Mouse (Mus musculus) heart, embryonic 13.5 days (tissue): ENCODE results near the gene Olfr1192-ps1. TPM values are rescaled to one million over a fixed set of nuclear protein-coding genes. Genes with fewer than 3 reads are reported as not detected.
"Not testable (repeated sequence)": the region's sequence is repeated elsewhere in the genome, so short reads cannot be mapped to it uniquely, and the experiment has no call there.

Experiments
- ATAC-seq: fragments of 200-750 bp; cut with Nextera tagmentation; 2 replicates; pipeline ENCODE4 v1.8.0; 2017; ENCODE audit warnings: moderate TSS enrichment; ENCODE audit not compliant: insufficient number of reproducible peaks, low FRiP score, low TSS enrichment; ENCODE audit errors: extremely low read depth
- H3K27ac ChIP-seq: fragments of 300-500 bp; sonication (generic); replicated peaks from 2 replicates; pipeline ENCODE4 v1.5.1; 2015; ENCODE audit warnings: moderate library complexity, mild to moderate bottlenecking, inconsistent platforms
- H3K27me3 ChIP-seq: fragments of 300-500 bp; sonication (generic); replicated peaks from 2 replicates; pipeline ENCODE4 v1.6.1; 2015; ENCODE audit warnings: mild to moderate bottlenecking, inconsistent platforms
- H3K36me3 ChIP-seq: fragments of 300-500 bp; sonication (generic); 2 replicates; pipeline ENCODE4 v1.6.1; 2015; ENCODE audit warnings: mild to moderate bottlenecking, inconsistent platforms
- H3K4me1 ChIP-seq: fragments of 300-500 bp; sonication (generic); 2 replicates; pipeline ENCODE4 v1.6.1; 2015; ENCODE audit warnings: inconsistent platforms
- H3K4me2 ChIP-seq: fragments of 300-500 bp; sonication (generic); 2 replicates; pipeline ENCODE4 v1.6.1; 2015; ENCODE audit warnings: inconsistent platforms, mild to moderate bottlenecking, moderate library complexity
- H3K4me3 ChIP-seq: fragments of 300-500 bp; sonication (generic); 2 replicates; pipeline ENCODE4 v1.5.1; 2015; ENCODE audit warnings: moderate library complexity, mild to moderate bottlenecking, inconsistent platforms
- H3K9ac ChIP-seq: fragments of 300-500 bp; sonication (generic); 2 replicates; pipeline ENCODE4 v1.6.1; 2015; ENCODE audit warnings: inconsistent platforms, mild to moderate bottlenecking, moderate library complexity
- H3K9me3 ChIP-seq: fragments of 300-500 bp; sonication (generic); 2 replicates; pipeline ENCODE4 v1.6.1; 2016; ENCODE audit warnings: inconsistent platforms
- WGBS: fragments of 180-500 bp; shearing (Covaris S2); methylation state at CpG from one replicate; pipeline ENCODE4 v1.1.7; 2015; ENCODE audit warnings: mixed read lengths; 5-methylcytosine and 5-hydroxymethylcytosine counted together
- polyA plus RNA-seq: library from polyadenylated mRNA; unstranded; fragments of >200 nt; fragmentation: Nextera tagmentation; extraction: Ambion mirVana; gene quantifications from 2 replicates; pipeline ENCODE4 v1.2.1, GENCODE M21; 2015

The Olfr1192-ps1 gene
- not detected in 2 replicates for polyA plus RNA-seq

DNA sequence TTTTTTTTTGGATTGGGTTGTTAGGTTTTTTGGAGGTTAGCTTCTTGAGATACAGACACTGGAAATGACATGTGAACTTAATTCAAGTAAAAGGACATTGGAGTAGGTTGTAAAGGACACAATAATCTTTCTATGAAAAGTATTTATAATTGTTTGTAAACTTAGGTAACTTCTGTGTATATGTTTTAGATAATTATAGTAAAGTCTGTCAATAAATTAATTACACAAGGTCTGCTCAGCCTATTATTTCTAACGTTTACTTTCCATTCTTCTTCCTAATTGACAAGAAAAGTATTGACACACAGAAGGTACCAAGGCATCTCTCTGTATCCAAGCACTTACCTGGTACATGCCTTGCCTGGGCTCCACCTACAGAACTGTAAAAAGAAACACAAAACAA is at the start of gene Olfr1192-ps1:
Olfr1192-ps1 (plus strand) TSS at position 301 of the 400 bp plus-strand sequence.
- Histone ChIP-seq H3K4me3 (no peak within 1 kb of the TSS), H3K27me3 (no peaks in the 10 kb centered on the region), H3K27ac (no peak within 1 kb of the TSS), H3K4me2 (no peak within 1 kb of the TSS), H3K36me3 (no peaks in the 10 kb centered on the region), H3K4me1 (no peaks in the 10 kb centered on the region), H3K9me3 (no peaks in the 10 kb centered on the region), H3K9ac (no peak within 1 kb of the TSS)
- WGBS: 23% methylated on average over 1 of the region's 1 CpGs
- ATAC-seq: no peak

GRCm38 (mm10) chr2:88640242-88640641 is 8.1 kb upstream of the Olfr1192-ps1 start, which contains the start of gene Olfr1191-ps1:
Gene Olfr1191-ps1, plus strand, starts transcription at chr2:88640542.
- not testable (repeated sequence) for H3K4me2 ChIP-seq, H3K36me3 ChIP-seq, ATAC-seq, H3K27ac ChIP-seq, H3K9me3 ChIP-seq, H3K9ac ChIP-seq, H3K4me1 ChIP-seq, H3K27me3 ChIP-seq, H3K4me3 ChIP-seq
- WGBS: 73% methylated on average over 1 of the region's 1 CpGs

GRCm38 (mm10) chr2:88675328-88675727 is 27.0 kb downstream of the Olfr1192-ps1 start, which contains the start of gene Olfr1193:
Gene Olfr1193, plus strand, starts transcription at chr2:88675628.
- ATAC-seq, H3K4me3 ChIP-seq: not testable (repeated sequence)

DNA sequence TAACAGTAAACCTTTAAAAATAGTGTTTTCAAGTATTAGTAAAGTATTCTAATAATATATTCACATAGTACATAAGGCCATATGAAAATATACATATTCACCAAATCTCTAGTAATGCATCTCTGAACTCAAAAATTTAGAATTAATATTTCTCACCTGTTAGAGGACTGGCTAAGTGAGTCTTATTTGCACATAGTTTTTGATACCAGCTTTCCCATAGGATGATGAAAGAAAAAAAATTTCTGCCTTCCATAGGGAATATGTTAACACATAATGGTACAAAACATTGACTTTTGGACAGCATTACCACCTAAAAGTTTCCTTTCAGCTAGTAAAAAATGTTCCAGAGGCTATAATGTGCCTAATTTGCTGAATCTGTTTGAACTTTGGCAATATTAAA is 40.8 kb downstream of the Olfr1192-ps1 start, which contains the start of gene Olfr1195:
Olfr1195 (minus strand) TSS at position 101 of the 400 bp plus-strand sequence.
- Histone ChIP-seq H3K9me3 (peaks cover 6% of the 10 kb centered on the region), H3K4me1 (no peaks in the 10 kb centered on the region), H3K36me3 (no peaks in the 10 kb centered on the region), H3K9ac (no peak within 1 kb of the TSS), H3K27me3 (no peaks in the 10 kb centered on the region), H3K27ac (no peak within 1 kb of the TSS), H3K4me3 (no peak within 1 kb of the TSS), H3K4me2 (no peak within 1 kb of the TSS)
- no peak for ATAC-seq

More at GRCm38 (mm10) chr2:88675328-88675727, 27.0 kb downstream of the Olfr1192-ps1 start, which contains the start of gene Olfr1193:
- H3K9ac ChIP-seq, H3K36me3 ChIP-seq, H3K27me3 ChIP-seq, H3K27ac ChIP-seq, H3K4me1 ChIP-seq, H3K4me2 ChIP-seq, H3K9me3 ChIP-seq: not testable (repeated sequence)

DNA sequence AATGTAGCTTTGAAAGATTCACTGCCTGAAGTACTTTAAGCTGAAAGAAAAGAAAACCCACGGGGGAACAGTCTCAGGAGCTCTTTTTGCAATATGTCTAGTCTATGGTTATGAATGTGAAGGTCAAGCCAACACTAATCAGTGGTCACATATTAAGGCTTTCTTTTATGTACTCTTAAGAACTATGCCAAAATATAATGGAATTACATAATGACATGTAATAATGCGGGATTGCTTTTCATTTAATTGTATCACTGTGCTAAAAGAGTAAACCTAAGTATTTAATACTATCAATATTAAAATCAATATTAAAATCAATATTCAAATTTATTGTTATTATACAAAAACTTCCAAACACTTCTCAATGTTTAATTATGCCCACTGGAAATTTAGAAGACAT is 56.2 kb downstream of the Olfr1192-ps1 start, which contains the start of gene Olfr1196:
Olfr1196 (minus strand) TSS at position 101 of the 400 bp plus-strand sequence.
- no peak within 1 kb of the TSS for H3K27ac ChIP-seq
- H3K4me2 ChIP-seq: no peak within 1 kb of the TSS
- H3K27me3 ChIP-seq: no peaks in the 10 kb centered on the region
- 71% methylated on average over 2 of the region's 2 CpGs for WGBS
- H3K4me3 ChIP-seq: no peak within 1 kb of the TSS
- H3K9me3 ChIP-seq: no peaks in the 10 kb centered on the region
- H3K36me3 ChIP-seq: no peaks in the 10 kb centered on the region
- H3K4me1 ChIP-seq: no peaks in the 10 kb centered on the region
- no peak within 1 kb of the TSS for H3K9ac ChIP-seq
- ATAC-seq: no peak

Other genes with a start within 250 kb of the Olfr1192-ps1 start
- gene Olfr1179, start 242.1 kb upstream of the Olfr1192-ps1 start, polyA plus RNA-seq: not detected in 2 replicates
- gene Olfr1180, start 229.4 kb upstream of the Olfr1192-ps1 start, polyA plus RNA-seq: not detected in 2 replicates
- not detected in 2 replicates for gene Olfr1181, start 222.3 kb upstream of the Olfr1192-ps1 start, polyA plus RNA-seq
- gene Gm13757, start 199.4 kb upstream of the Olfr1192-ps1 start, polyA plus RNA-seq: not detected in 2 replicates
- gene Olfr1183, start 193.6 kb upstream of the Olfr1192-ps1 start, polyA plus RNA-seq: not detected in 2 replicates
- not detected in 2 replicates for gene Olfr1184, start 164.9 kb upstream of the Olfr1192-ps1 start, polyA plus RNA-seq
- not detected in 2 replicates for gene Olfr1185-ps1, start 155.2 kb upstream of the Olfr1192-ps1 start, polyA plus RNA-seq
- not detected in 2 replicates for gene Olfr1186, start 130.0 kb upstream of the Olfr1192-ps1 start, polyA plus RNA-seq
- gene Olfr1188, start 91.6 kb upstream of the Olfr1192-ps1 start, polyA plus RNA-seq: not detected in 2 replicates
- gene Olfr1189, start 62.1 kb upstream of the Olfr1192-ps1 start, polyA plus RNA-seq: not detected in 2 replicates
- gene Olfr1191-ps1, start 8.0 kb upstream of the Olfr1192-ps1 start, polyA plus RNA-seq: not detected in 2 replicates
- gene Olfr1193, start 27.1 kb downstream of the Olfr1192-ps1 start, polyA plus RNA-seq: not detected in 2 replicates
- not detected in 2 replicates for gene Olfr1195, start 40.7 kb downstream of the Olfr1192-ps1 start, polyA plus RNA-seq
- gene Olfr1196, start 56.1 kb downstream of the Olfr1192-ps1 start, polyA plus RNA-seq: not detected in 2 replicates
- gene Olfr1197, start 83.9 kb downstream of the Olfr1192-ps1 start, polyA plus RNA-seq: not detected in 2 replicates
- not detected in 2 replicates for gene Olfr1198, start 102.9 kb downstream of the Olfr1192-ps1 start, polyA plus RNA-seq
- not detected in 2 replicates for gene Olfr1199, start 112.0 kb downstream of the Olfr1192-ps1 start, polyA plus RNA-seq
- not detected in 2 replicates for gene Olfr1200, start 122.0 kb downstream of the Olfr1192-ps1 start, polyA plus RNA-seq
- not detected in 2 replicates for gene Olfr1201, start 144.5 kb downstream of the Olfr1192-ps1 start, polyA plus RNA-seq
- not detected in 2 replicates for gene Olfr1202, start 166.0 kb downstream of the Olfr1192-ps1 start, polyA plus RNA-seq
- not detected in 2 replicates for gene Olfr1205, start 181.2 kb downstream of the Olfr1192-ps1 start, polyA plus RNA-seq
- not detected in 2 replicates for gene Olfr1204, start 200.8 kb downstream of the Olfr1192-ps1 start, polyA plus RNA-seq
- not detected in 2 replicates for gene Olfr1206, start 214.7 kb downstream of the Olfr1192-ps1 start, polyA plus RNA-seq